Mouse (Mus musculus) gastrocnemius, adult 2 months (tissue): Measurements from ENCODE around the gene Nnmt. TPM values are rescaled to one million over a fixed set of nuclear protein-coding genes. Genes with fewer than 3 reads are reported as not detected.

ENCODE experiments used
- DNase-seq: peaks from one replicate; pipeline ENCODE4 v3.0.0; 2022
- H3K27ac ChIP-seq: fragments of 200-600 bp; 2 replicates; pipeline ENCODE4 v1.8.1; 2022; ENCODE audit warnings: mild to moderate bottlenecking
- H3K4me3 ChIP-seq: fragments of 200-600 bp; 2 replicates; pipeline ENCODE4 v1.8.1; 2022; ENCODE audit warnings: mild to moderate bottlenecking, moderate library complexity
- CTCF ChIP-seq: fragments of 200-600 bp; IDR thresholded peaks from 2 replicates; pipeline ENCODE4 v1.8.1; 2022; ENCODE audit warnings: antibody characterized with exemption, mild to moderate bottlenecking, moderate library complexity
- intact Hi-C: fragments of 180-260 bp; cut with DNase I; formaldehyde crosslinking; loops from one replicate; pipeline ENCODE4 v1.15.1; 2025
- total RNA-seq, 2 experiments: library from RNA; stranded (reverse); gene quantifications; 2 replicates each; pipeline ENCODE4 v1.2.3; 2021

Nnmt gene
- total RNA-seq, 2 experiments from 2014 or later: 1.5 to 3.0 TPM

GRCm38 (mm10) chr9:48646781-48647647, 42.1 kb upstream of the Nnmt start:
- TF ChIP-seq CTCF: no peak
- no peak for DNase-seq
- H3K4me3 ChIP-seq: peak overlapping the region; percentile 68
- intact Hi-C loops: loop anchor here (1.0 to 5.0 kb wide), 6 partner anchors 75 to 405 kb away; partner anchors contain the start of gene Zbtb16
- H3K27ac ChIP-seq: peak overlapping the region; percentile 88

DNA sequence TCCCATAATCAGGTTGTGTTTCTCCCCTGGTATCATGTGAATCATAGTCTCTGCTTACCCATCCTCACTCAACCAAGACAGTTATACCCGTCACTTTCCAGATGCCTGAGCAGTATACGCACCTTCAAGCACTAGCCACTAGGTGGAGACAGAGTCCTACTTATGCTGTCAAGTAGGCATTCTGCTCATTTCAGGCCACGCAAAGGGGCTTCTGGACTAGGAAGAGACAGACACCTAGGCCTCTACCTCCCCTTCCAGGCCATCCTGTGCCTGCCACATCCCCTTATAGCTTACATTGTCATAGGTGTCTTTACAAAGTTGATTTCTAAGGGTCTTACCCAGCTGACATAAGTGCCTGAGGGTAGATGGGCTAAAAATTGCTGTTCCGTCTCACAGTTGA, 41.3 kb upstream of the Nnmt start:
- intact Hi-C loops: loop anchor here (1.0 to 5.0 kb wide), 6 partner anchors 76 to 406 kb away; partner anchors contain the start of gene Zbtb16
- TF ChIP-seq CTCF: no peak; the same call in 1 of the 2 replicates

DNA sequence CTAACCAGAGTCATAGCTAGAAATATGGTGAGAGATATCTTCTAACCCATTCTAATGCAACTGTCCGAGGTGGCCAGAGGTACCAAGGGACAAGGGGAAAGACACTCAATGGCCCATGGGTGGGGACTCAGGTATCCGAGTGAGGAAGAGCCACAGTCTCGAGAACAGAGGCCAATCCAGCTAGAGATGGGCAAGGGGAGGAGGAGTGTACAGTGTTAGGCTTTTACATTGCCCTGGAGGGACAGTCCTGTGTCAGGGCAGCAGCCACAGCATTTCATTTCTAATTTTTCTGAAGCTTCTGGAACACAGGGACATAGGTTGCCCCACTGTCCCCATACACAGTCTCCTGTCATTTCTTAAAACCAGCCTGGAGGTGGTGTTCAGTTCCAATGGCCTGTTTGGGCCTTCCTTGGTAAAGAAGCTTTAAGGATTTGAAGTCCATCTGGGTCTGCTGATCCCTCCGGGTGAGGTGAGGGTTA, 40.7 kb upstream of the Nnmt start:
- no peak for DNase-seq
- intact Hi-C loops: loop anchor here (1.0 to 5.0 kb wide), 7 partner anchors 77 to 407 kb away; partner anchors contain the start of gene Zbtb16
- Histone ChIP-seq H3K27ac (peak overlapping the region; percentile 60; the same call in 1 of the 2 replicates), H3K4me3 (no peak overlapping the region)
- TF ChIP-seq CTCF: no peak

More for the DNA sequence above, 41.3 kb upstream of the Nnmt start:
- Histone ChIP-seq H3K4me3 (peak overlapping the region; percentile 38), H3K27ac (peak overlapping the region; percentile 60)
- DNase-seq: peak; percentile 75

- intact Hi-C loops: loop anchor here (2.0 to 5.0 kb wide), 4 partner anchors 77 to 407 kb away; no protein-coding TSS in a partner anchor
- TF ChIP-seq CTCF: peak; percentile 84
- peak; percentile 54 for DNase-seq
- Histone ChIP-seq H3K4me3 (no peak overlapping the region), H3K27ac (no peak overlapping the region)
These were observed 40.1 kb upstream of the Nnmt start for GRCm38 (mm10) chr9:48644926-48645647.

DNA sequence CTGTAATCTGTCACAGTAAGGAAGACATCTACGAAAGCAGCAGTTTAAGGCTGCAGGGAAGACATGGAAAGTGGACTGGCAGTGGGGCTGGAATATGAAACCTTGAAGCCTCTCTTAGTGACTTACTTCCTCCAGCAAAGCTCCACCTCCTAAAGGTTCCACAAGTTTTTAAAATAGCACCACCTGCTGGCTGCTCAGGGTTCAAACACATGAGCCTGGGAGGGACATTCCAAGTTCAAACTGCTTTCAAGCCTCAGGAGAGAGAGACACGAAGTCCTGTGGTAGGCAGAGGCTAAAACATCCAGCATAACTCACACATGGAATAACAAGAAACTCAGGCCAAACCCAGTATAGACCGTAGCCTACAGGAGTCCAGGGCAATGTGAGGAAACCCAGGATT, 39.4 kb upstream of the Nnmt start:
- Histone ChIP-seq H3K27ac (no peak overlapping the region), H3K4me3 (no peak overlapping the region)
- peak; percentile 37 for TF ChIP-seq CTCF
- intact Hi-C loops: loop anchor here (2.0 kb wide), 1 partner anchor 328 kb away; no protein-coding TSS in a partner anchor
- DNase-seq: no peak

DNA sequence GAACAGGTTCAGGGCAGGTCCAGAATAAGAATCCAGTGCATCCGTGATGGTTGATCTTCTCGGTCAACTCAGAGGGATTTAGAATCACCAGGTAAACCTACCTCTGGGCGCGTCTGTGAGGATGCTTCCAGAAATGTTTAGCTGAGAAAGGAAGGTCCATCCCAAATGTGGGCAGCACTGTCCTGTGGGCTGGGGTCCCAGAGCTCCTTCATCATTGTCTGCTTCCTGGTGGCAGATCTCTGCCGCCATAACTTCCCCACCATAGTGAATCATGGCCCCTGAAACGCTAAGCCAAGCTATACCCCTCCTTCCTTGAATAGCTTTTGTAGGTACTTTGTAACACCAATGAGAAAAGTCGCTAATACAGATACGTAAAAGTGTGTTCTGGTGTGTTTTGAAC, 36.7 kb upstream of the Nnmt start:
- intact Hi-C loops: no loop called here
- DNase-seq: no peak
- no peak for TF ChIP-seq CTCF
- Histone ChIP-seq H3K4me3 (no peak overlapping the region), H3K27ac (no peak overlapping the region)

DNA sequence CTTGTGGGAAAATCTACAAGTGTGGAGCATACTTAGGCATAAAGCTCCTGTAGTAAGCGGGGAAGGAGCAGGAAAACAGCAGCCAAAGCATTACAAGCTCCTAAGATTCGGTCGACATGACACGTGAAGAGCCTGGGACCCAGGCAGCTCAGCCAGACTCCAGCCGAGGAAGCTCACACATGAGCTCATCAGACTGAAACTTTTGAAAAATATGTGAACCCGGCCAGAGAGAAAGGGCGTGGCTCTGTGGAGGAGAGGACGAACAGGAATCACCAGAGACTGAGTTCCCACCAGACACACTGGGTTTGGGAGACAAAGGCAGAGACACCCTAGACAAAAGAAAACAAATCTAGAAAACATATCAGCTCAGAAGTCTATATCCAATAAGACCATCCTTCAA, 35.9 kb upstream of the Nnmt start:
- H3K27ac ChIP-seq: no peak overlapping the region
- H3K4me3 ChIP-seq: no peak overlapping the region
- DNase-seq: no peak
- TF ChIP-seq CTCF: no peak
- intact Hi-C loops: no loop called here

DNA sequence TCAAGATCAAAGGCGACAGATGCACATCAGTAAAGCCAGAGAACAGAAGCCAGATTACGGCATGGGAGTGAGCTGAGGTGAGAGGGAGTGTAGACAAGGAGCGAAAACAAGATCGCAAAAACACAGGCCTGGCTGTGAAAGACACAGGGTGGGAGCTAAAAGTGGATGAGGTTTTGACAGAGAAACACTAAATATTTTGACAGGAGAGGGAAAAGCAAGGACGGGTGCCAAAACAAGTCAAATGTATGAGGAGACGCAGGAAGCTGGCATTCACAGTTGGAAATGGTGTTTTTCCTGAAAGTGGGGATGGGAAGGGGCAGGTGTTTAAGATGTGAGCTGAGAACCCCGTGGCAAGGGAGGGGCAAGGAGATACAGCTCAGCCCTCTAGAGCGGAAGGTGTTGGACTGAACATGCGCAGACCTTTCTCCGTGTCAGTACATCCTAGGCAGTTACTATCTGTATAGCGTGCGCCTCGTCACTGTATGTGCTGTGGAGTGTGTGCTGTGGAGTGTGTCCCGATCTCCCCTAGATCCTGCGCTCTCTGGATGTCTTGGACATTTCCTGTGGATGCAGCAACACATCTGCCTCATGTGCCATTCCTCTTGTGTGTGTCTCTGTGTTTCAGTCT, 33.3 kb upstream of the Nnmt start:
- H3K4me3 ChIP-seq: no peak overlapping the region
- no peak overlapping the region for H3K27ac ChIP-seq
- no peak for TF ChIP-seq CTCF
- no peak for DNase-seq
- intact Hi-C loops: no loop called here

- DNase-seq: no peak
- Histone ChIP-seq H3K4me3 (no peak overlapping the region), H3K27ac (no peak overlapping the region)
- intact Hi-C loops: no loop called here
- TF ChIP-seq CTCF: no peak
These were observed 32.2 kb upstream of the Nnmt start for GRCm38 (mm10) chr9:48637161-48637560.

DNA sequence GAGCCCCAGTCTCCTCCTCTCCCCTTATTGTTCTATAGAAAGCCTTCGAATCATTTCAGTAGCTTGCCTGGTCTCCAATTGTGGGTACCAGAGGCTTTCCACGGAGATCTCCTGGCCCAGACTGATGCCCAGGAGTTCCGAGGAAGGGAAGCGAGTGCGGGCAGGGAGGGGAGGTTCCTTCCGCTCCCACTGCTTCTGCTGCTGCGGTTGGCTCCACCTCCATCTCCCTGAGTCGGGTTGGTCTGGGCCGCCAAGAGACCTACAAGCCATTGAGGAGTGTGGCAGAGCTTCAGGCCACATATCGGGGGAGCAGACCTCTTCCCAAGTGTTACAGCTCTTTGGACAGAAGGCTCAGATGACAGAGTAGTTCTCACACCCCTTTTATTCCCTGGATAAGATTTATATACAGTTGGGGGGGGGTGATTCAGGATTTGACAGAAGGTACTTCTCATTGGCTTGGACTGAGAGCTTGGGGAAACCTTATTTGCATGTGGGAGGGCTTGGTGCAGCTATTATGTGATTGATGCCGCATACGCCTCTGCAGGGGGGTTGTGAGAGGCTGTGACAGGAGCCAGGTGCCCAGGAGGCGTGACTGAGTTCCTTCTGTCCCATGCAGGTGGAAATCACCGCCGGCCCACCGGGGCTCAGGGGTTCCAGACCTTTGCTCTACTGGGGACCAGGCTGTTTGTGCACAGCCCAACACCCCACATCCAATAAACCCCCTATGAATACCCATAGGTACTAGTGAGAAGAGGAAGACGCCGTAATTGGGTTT, 30.8 kb upstream of the Nnmt start:
- H3K4me3 ChIP-seq: no peak overlapping the region
- DNase-seq: no peak
- H3K27ac ChIP-seq: no peak overlapping the region
- intact Hi-C loops: no loop called here
- no peak for TF ChIP-seq CTCF

DNA sequence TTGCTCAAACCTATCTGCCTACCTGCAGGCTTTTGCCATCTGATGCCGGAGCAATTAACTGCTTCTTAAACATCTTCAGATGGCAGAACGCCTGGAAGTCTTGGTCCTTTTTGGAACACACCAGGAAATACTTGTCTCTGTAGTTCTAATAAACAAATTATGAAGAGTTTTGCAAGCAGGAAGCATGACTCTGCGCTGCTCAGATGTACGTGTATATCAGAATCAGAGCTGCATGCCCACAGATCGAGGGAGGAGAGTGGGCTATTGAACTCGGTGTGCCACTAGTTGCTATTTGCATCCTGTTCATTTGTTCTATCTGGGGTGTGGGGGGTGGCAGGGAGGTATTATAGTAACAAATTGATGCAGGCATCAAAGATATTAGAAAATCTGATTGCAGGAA, 28.2 kb upstream of the Nnmt start:
- TF ChIP-seq CTCF: no peak
- DNase-seq: no peak
- intact Hi-C loops: no loop called here
- Histone ChIP-seq H3K27ac (no peak overlapping the region), H3K4me3 (no peak overlapping the region)

- DNase-seq: no peak
- intact Hi-C loops: loop anchor here (2.0 to 5.0 kb wide), 2 partner anchors 18 to 152 kb away; no protein-coding TSS in a partner anchor
- TF ChIP-seq CTCF: no peak
- H3K27ac ChIP-seq: no peak overlapping the region
- no peak overlapping the region for H3K4me3 ChIP-seq
These were observed 14.3 kb upstream of the Nnmt start for GRCm38 (mm10) chr9:48619268-48619667.
